Mouse (Mus musculus) megakaryocyte, embryonic 14.5 days (primary cell): Measurements from ENCODE around the gene Ankrd17.

ENCODE experiments used
- FLI1 ChIP-seq: IDR thresholded peaks from 2 replicates; pipeline ENCODE4 v1.6.1; 2012; ENCODE audit warnings: low read length, inconsistent platforms, mixed read lengths
- GATA1 ChIP-seq: IDR thresholded peaks from 3 replicates; pipeline ENCODE4 v1.6.1; 2012; ENCODE audit warnings: mixed read lengths, low read length, inconsistent platforms, borderline replicate concordance

DNA sequence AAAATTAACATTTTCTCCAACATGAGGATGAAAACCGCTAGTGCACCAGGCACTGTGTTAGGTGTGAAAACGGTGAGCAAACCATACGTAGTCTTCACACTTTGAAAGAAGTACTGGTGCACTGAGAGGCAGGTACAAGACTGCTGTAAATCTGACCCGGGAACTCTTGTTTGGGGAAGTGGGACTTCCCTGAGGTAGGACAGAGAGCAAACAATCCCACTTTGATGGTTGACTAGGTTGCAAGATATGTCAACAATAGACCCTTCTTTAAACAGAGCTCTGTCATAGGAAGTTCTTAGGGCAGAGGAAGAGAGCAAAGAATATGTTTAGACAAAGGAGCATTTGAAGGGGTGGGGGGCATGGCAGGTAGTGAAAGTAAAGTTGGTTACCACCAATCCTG lies 7.3 kb upstream of the Ankrd17 start:
- TF ChIP-seq GATA1 (no peak), FLI1 (no peak)
